Mouse (Mus musculus) kidney, adult 8-10 months (tissue): Measurements from ENCODE around the gene Nrf1.

Experiments
- DNase-seq, 2 experiments: peaks; one replicate each; pipeline ENCODE4 v3.0.0; 2022

Nrf1 gene

DNA sequence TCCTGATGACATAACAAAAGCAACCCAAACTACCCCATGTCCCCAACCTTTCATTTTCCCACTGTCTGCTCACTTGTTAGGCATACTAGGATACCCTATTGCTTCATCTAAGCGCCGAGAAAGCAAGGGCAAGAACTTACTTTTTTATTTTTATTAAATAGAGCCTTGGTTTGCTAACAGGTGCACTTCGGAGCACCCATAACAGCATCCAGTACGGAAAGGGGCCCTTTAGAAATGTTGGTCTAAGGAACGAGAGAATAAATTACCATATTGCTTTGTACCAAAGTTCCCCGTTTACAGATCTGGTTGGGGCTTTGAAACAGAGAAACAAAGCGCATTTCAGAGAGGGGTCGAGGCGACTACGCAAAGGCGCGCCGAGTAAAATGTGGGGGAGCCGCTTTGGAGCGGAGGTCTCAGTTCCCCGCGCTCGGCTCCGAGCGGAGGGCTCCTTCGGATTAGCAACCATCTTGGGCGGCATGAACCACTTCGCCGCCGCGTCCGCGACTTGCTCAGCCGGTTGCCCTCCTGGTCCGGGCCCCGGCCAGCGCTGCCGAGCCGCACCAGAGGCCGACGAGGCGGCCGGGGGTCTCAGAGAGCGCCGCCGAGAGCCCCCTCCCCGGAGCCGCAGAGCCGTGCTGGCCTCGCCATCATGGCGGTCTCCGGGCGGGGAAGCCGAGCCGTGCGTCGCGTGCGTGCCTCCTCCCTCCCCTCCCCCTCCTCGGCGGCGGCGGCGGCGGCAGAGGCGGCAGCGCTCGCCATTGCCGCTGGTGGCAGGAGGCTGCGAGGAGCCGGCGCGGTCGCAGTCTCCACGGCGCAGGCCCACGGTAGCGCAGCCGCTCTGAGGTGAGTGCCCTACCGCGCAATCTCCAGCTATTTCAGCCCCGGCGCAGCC lies at the start of gene Nrf1:
TSS of gene Nrf1 (plus strand) at position 718 of the 892 bp plus-strand sequence.
- DNase-seq, result peak; percentile 87 to 88

DNA sequence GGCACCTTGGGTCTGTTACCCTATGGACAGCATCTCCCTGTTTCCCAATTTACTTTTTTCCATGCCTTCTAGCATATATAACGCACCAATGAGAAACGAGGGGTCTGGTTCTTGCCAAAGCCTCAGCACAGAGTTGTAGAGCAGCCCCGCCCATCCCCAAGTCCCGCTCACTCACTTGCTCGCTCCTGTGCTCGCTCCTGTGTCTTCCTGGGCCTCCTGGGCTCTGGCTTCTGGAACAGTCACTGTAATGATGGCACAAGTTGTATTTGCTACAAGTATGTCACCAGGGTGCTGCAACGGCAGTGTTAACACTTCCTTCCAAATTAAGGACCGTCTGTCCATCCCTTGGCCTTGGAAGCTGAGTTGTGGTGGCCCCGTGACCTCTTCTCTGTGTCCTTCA lies 49.6 kb upstream of the Nrf1 start:
- no peak for DNase-seq

- no peak for DNase-seq
Observed at GRCm38 (mm10) chr6:29998771-29999170, 49.0 kb upstream of the Nrf1 start.

DNA sequence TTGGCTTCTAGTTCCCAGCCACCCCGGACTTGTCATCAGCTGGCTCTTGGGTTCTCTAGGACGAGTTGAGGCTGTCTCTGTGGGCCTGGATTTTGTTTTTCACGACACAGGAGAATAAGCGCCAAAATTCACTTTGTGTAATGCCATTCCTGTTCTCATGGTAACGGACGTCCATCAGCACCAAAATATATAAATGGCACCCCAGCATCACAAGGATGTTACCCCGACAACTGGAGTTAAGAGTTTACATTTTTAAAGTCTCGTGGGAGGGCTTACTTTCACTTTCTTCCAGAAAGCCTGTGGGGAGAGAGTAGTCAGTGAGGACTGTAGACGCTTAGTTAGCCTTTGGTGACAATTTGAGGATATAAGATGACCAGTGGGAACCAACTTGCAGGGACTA lies 45.2 kb upstream of the Nrf1 start:
- no peak for DNase-seq

DNA sequence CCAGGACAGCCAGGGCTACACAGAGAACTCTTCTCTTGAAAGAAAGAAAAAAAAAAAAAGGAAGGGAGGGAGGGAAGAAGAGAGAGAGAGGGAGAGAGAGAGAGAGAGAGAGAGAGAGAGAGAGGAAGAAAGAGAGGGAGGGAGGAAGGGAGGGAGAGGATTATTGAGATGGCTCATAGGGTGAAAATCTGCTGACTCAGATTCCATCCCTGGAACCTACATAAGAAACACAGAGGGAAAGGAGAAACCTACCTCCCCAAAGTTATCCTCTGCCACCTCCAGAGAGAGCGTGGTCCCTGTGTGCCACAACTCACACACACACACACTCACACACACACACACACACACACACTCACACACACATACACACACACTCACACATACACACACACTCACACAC lies 41.9 kb upstream of the Nrf1 start:
- DNase-seq, result no peak

DNA sequence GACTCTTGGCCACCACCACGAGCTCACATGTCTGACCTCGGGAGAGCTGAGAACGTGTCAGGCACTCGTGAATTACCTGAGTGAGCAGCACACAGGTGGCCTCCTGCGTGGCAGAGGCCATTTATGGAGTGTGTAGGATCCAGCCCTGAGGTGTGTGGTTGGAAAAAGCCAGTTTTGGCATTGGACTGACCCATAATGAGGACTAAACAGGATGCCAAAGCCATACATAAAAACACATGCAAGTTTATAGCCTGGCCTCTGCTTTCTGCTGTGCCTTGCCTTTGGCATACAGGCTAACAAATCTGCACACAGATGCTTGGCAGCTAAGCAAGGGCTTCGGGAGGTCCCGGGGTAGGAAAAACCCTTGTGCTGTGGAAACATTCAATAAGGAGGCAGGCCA lies 38.6 kb upstream of the Nrf1 start:
- no peak for DNase-seq

DNA sequence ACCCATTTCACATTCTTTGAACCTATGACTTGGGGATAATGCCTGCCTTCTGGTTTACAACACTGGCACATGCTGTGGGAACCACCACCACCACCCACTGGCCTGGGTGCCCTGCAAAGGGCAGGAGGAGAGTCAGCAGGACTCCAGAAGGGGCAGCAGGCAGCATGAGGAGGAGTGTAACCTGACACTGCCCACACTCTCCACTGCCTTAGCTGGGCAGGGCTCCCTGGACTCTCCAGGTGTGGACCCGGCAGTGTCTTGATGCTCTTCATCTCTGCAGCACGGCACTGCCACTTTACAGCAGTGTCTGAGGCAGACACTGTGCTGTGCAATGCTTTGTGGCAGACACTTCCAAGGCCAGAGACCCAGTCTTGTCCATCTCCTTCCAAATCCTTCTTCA lies 34.3 kb upstream of the Nrf1 start:
- no peak for DNase-seq

DNA sequence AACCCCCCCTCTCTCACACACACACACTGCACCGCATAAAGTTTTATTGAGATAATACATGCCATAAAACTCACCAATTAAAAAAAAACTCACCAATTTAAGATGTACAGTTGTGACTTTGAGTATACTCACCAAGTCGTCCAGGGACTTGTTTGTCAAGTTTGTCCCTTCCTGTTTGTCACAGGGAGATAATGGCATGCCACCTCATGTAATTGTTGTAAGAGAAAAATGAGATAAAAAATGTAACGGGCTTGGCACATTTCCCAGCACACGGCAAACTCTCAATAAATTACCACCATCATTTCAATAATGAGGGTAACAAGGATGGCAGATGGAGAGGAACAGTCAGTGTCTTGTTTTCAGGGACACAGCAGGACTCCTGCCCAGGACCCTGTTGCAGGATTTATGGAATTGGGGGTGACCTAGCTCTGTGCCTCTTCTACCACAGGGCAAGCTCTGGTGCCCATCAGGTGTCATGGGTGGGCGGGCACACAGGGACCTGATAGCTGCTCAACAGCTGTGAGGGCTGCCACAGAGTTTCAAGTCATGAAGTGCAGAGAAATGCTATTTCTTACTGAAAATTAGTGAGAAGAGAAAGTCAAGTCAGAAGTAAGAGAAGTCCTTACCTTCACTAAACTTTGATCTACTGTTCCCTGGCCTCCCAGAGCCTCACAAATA lies 33.5 kb upstream of the Nrf1 start:
- DNase-seq, result no peak

DNA sequence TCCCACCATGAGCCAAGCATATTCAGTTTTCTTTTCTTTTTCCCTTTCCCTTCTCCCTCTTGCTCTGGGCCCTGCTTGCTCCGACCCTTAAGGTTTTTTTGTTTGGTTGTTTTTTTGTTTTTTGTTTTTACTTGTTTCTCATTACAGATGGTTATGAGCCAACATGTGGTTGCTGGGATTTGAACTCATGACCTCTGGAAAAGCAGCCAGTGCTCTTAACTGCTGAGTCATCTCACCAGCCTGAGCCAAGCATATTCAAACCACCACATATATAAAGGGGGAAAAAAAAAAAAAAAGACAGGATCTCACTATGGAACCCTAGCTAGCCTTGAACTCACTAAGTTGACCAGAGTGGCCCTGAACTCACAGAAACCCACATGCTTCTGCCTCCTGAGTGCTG lies 26.5 kb upstream of the Nrf1 start:
- DNase-seq, result no peak

- DNase-seq, result no peak
Observed at GRCm38 (mm10) chr6:30021656-30022055, 26.1 kb upstream of the Nrf1 start.

- DNase-seq, result peak; percentile 21 to 23
Observed at GRCm38 (mm10) chr6:30026799-30027198, 21.0 kb upstream of the Nrf1 start.

GRCm38 (mm10) chr6:30028358-30028757 lies 19.4 kb upstream of the Nrf1 start:
- DNase-seq, result no peak

DNA sequence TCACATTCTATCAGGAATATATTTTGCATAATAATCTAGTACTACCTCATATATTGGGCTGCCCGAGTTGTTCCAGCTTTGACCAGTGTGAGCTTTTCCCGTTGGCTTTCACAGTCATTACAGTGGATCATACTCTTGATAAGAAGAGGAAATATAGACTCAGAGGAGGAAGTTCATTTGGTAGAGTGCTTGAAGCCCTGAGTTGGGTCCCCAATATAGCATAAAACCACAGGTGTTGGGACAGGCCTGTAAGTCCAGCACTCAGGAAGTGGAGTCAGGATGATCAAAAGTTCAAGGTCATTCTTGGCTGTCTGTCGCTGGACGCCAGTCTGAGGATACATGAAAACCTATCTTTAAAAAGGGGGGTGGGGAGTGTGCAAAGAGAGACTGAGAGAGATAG lies 12.7 kb upstream of the Nrf1 start:
- DNase-seq, result no peak

DNA sequence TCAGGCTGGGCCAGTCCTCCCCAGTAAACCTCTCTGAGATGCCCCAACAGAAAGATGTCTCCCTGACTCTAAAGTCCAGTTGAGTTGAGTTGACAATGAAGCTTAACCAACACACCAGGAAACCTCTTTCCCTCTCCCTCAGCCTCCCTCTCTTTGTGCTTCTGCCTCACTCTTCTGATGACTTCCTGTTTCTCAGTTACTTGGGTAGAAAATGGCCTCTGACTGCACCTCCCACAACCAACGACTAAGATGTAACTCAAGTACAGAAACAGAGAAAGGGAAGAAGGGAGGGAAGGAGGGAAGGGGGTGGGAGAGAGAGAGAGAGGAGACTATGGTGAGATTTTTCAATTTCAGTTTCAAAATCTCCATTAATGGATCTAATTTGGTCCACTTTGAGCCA lies 6.3 kb upstream of the Nrf1 start:
- DNase-seq, result no peak

DNA sequence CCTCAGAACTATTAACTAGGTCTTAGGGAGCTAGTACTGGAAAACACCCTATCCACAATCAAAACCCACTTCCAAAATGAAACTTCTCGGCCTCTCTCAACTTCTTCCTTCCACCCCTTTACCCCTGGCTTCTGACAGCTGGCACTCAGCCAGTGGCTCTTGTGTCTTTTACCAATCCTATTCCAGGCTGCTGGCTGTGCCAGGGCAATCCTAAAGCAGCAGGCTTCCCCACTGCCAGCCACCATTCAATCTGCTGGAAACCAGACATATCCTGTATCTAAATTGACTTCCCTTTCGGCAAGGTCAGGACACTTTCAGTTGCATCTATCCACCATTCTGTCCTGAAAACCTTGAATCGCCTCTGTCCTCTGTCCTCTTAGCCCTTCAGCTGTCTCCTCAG lies 5.3 kb upstream of the Nrf1 start:
- no peak for DNase-seq

- DNase-seq, result no peak
Observed at GRCm38 (mm10) chr6:30048163-30048500, 344 bp downstream of the Nrf1 start.

DNA sequence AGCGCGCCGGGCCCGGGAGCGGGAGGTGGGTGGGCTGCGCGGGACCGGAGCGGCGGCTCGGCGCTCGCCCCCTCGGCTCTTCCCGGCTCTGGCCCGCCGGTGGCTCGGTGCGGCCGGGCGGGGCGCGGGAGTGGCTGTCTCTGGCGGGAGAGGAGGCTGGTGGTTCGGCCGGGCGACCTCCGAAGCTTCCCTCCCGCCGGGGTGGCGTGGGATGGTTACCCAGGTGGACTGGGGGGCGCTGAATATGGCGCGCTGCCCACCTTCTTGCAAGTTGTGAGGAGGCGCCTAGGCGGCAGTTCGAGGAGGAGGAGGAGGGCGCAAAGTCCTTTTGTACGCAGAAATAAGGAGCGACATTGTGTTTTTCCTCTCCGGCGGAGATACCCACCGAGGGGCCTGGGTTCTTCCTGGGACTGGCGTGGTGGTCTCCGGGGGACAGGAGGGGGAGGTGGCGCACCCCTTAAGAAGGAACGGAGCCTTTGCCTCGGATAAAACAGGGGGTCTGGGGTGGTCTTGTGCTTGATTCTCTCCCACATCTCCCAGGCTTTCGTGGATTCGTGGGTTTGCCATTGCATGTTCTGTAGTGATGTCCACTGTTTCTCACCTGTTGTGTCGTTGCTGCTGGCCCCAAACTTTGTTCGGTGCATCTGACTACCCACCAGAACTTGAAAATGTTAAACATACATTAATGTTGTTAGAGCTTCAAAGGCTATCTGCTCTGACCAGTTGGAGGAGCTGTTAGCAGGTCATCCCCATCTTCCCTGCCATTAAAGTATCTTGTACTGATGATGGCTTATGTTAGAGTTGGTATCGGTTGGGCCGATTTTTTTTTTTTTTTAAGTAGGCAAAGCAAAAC lies 939 bp downstream of the Nrf1 start:
- DNase-seq, result peak; percentile 43 to 47

DNA sequence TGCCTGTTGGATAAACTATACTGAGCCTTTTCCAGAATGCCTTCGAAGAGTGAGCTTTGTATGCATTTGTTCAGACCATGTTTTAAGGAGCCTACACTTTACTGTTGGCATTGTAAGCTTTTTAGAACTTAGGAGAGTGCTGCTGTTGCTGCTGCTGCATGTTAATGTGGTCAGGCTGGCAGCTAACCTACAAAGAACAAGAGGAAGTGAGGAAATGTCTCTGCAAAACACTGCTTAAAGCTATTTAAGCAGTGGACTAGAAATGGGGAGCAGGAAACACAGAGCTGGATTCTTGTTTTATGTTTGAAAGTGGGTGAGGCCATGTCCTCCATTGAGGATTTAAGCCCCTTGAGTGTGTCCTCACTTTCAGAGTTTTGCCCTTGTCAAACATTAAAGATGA lies 5.3 kb downstream of the Nrf1 start:
- no peak for DNase-seq

- DNase-seq, result no peak
Observed at GRCm38 (mm10) chr6:30062544-30062943, 14.8 kb downstream of the Nrf1 start.

- no peak for DNase-seq
Observed at GRCm38 (mm10) chr6:30065369-30065768, 17.6 kb downstream of the Nrf1 start.

DNA sequence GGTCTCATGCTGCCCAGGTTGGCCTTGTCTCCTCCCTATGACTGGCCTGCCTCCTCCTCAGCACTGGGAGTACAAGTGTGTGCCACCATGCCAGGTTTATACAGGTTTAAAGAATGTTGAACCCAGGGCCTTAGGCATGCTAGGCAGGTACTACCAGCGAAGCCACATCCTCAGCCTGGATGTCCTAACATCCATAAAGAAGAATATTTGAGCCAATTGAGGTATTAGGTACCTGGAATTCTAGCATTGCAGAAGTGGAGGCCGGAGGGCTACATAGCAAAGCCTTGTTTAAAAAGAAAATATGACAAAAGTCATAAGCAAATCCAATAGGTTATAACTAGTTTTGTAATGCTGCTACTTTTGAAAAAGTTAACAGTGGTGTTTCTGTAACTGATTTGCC lies 19.0 kb downstream of the Nrf1 start:
- DNase-seq, result no peak

- no peak for DNase-seq
Observed at GRCm38 (mm10) chr6:30072476-30072875, 24.7 kb downstream of the Nrf1 start.

DNA sequence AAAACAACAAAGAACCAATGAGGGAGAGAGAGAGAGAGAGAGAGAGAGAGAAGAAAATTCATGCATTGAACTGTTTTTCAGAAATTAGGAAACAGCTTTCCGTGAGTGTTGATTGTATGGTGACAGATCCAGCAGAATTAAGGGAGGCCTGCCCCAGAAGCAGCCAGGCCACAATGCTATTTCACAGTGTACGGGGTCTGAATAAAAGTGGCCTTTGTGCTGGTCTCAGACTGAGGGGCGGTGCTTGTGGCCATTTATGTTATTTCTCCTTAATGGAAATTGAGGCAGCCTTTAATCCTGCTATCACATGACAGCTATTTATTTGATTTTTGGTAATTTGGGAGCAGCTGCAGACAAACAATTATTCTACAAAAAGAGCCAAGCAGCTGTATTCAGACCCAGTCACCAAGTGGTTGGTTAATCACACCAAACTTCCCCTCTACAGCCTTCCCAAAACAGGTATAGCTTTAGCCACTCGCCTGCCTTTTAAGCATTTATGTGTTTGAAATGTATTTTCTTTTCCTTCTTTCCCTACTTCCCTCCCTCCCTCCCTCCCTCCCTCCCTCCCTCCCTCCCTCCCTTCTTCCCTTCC lies 31.2 kb downstream of the Nrf1 start:
- DNase-seq, result no peak
